Mouse (Mus musculus) lung, adult 2 months (tissue): ENCODE data around the gene Smim4.

Experiments
- CTCF ChIP-seq: fragments of 200-500 bp; IDR thresholded peaks from 2 replicates; pipeline ENCODE4 v1.5.1; 2011; ENCODE audit warnings: mild to moderate bottlenecking, low read length, control low read depth; ENCODE audit not compliant: insufficient read depth
- POLR2A ChIP-seq: fragments of 200-500 bp; IDR thresholded peaks from 2 replicates; pipeline ENCODE4 v1.6.1; 2011; ENCODE audit warnings: low read depth, mild to moderate bottlenecking, control low read depth, low read length, borderline replicate concordance; ENCODE audit errors: extremely low read depth

DNA sequence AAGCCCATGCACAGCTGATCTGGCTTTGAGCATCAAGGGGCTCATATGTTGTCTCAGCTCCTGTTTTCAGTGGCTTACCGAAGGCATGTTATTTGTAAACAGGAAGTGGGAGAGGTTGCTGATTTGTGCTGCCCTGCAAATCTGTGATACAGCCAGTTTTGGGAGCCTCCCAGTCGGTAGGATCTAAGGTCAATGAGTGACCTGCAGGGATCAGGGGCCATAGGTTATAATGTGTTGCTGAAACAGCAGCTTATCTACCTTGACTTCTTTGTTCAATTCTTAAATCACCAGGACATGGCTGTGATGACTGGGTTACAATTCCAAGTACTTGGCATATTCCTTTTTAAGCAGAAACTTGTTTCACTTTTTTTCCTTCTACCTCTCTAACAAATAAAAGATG lies 13.2 kb downstream of the Smim4 start:
- TF ChIP-seq POLR2A: no peak
- TF ChIP-seq CTCF: no peak
